Mouse (Mus musculus) right cerebral cortex, adult 2 months (tissue): ENCODE measurements at regions not wholly inside any gene's neighbourhood (a gene's known extent, or its start where the extent isn't known, plus 50 kb on each side); places are given as distances from the start of the nearest gene placed in this dataset.
A peak's percentile ranks its signal among the peaks of the same experiment; 100 is the strongest.
"Not testable (repeated sequence)": the region's sequence is repeated elsewhere in the genome, so short reads cannot be mapped to it uniquely, and the experiment has no call there.

ENCODE experiments used
- DNase-seq, 2 experiments: peaks; one replicate each; pipeline ENCODE4 v3.0.0; 2021 to 2022; ENCODE audit warnings: low spot score in 2 of 2

GRCm38 (mm10) chr16:84627052-84627451 lies 108.5 kb downstream of the Mrpl39 start:
- DNase-seq, result peak; percentile 8 to 13

GRCm38 (mm10) chr16:84629868-84630267 lies 105.7 kb downstream of the Mrpl39 start:
- DNase-seq, result no peak

- not testable (repeated sequence) for DNase-seq
Measured at GRCm38 (mm10) chr16:84644446-84644845, 91.1 kb downstream of the Mrpl39 start.

- no peak for DNase-seq
Measured at GRCm38 (mm10) chr16:84646172-84646684, 89.3 kb downstream of the Mrpl39 start.

GRCm38 (mm10) chr16:84650646-84651045 lies 84.9 kb downstream of the Mrpl39 start:
- DNase-seq, result no peak

- no peak for DNase-seq
Measured at GRCm38 (mm10) chr16:84653873-84654272, 81.7 kb downstream of the Mrpl39 start.

- DNase-seq, result no peak
Measured at GRCm38 (mm10) chr16:84661879-84662278, 73.7 kb downstream of the Mrpl39 start.

- DNase-seq, result no peak
Measured at GRCm38 (mm10) chr16:84663581-84663980, 72.0 kb downstream of the Mrpl39 start.
